Mouse (Mus musculus) layer of hippocampus, adult 9-11 months (tissue): Measurements from ENCODE around the gene Rabl6.

Experiments used
- DNase-seq: peaks from one replicate; pipeline ENCODE4 v3.0.0; 2022

The Rabl6 gene

GRCm38 (mm10) chr2:25591863-25592262 is 16.5 kb downstream of the Rabl6 start:
- DNase-seq, result no peak

DNA sequence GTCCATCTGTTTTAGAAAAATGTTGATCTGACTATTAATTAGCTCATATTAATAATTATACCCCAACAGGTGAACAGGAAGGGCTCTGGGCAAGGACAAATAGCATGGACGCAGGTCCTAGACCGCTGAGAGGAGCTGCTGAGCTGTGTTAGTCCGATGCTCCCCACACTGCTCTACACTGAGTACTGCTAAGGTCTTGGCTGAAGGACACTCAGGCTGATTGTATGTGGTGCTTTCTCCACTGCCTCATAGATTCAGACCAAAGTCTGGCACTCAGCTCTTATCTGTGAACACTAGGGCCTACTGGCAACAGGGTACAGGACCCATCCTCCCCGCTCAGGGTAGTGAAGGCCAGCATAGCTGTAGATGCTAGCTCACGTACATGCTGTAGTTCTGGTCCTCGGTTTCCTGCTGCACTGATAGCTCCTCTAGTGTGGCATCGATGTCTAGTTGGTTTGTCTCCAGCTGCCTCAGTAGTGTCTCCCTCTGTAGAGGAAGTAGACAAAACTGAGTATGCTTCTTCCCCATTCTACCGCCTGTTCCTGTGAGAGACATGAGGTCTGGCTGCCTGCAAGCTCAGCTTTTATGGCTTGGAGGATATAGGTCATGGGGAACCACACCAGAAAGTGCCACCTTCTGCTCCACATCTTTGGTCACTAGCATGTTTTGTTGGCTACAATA is 20.0 kb downstream of the Rabl6 start:
- peak; percentile 62 for DNase-seq

DNA sequence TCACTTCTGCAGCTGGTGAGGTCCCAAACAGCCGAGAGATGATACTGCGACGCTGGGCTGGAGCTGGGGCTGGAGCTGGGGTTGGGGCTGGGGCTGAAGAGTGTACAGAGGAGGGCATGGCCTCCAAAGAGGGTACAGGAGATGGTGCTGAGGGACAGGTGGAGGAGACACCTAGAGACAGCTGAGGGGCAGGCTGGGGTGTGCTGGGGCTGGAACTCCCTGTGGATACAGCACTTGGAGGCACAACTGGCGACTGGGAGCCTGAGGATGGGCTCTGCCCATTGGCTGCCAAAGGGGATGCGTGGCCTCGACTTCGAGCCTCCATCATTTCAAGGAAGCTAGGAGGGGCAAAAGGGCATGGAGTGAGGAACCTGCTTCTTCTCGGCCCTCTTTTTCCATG is 21.0 kb downstream of the Rabl6 start:
- no peak for DNase-seq

GRCm38 (mm10) chr2:25585601-25586000 is 22.7 kb downstream of the Rabl6 start:
- no peak for DNase-seq

GRCm38 (mm10) chr2:25584856-25585255 is 23.5 kb downstream of the Rabl6 start:
- DNase-seq, result no peak

DNA sequence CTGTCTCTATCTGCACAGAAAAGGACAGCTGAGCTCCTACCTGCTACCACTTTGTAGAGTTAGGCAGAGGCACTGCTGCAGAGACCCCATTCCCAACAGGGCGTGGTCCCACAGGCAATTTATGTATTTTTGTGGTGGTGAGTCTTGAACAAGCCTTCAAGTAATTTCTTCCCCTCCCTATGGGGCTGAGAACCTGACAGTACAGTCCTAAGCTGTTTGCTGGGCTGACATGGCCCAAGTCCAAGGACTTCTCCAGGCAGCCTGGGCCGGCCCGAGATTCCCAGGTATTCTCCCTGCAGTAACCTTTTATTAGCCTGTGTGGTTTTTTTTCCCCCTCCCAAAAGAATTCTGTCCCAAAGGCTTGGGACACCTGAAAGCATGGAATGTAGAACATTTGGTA is 24.2 kb downstream of the Rabl6 start:
- no peak for DNase-seq

GRCm38 (mm10) chr2:25583571-25583970 is 24.8 kb downstream of the Rabl6 start:
- no peak for DNase-seq

DNA sequence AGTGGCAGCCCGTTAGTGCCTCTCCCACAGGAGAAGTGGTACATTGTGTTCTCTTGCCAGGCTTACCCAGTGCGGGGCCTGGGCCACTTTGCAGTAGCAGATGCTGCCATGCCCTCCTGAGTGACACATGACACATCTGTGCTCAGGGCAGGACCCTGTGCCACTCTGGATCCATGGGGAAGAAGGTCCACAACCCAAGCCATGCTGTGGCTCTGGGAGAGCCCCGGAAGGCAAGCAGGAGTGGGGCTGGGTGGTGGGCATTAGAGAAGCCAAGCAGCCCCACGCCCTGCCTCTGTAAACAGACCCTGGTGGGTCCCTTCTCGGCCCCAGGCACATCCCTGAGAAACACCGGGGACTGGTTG is 25.2 kb downstream of the Rabl6 start:
- DNase-seq, result no peak

- peak; percentile 89 for DNase-seq
These were observed 25.7 kb downstream of the Rabl6 start for GRCm38 (mm10) chr2:25582466-25583119.

GRCm38 (mm10) chr2:25581901-25582301 is 26.4 kb downstream of the Rabl6 start:
- DNase-seq, result peak; percentile 47

- DNase-seq, result peak; percentile 80
These were observed 26.9 kb downstream of the Rabl6 start, which contains the start of gene Ajm1 for GRCm38 (mm10) chr2:25581294-25581864. Gene Ajm1 (minus strand): TSS chr2:25581757.

DNA sequence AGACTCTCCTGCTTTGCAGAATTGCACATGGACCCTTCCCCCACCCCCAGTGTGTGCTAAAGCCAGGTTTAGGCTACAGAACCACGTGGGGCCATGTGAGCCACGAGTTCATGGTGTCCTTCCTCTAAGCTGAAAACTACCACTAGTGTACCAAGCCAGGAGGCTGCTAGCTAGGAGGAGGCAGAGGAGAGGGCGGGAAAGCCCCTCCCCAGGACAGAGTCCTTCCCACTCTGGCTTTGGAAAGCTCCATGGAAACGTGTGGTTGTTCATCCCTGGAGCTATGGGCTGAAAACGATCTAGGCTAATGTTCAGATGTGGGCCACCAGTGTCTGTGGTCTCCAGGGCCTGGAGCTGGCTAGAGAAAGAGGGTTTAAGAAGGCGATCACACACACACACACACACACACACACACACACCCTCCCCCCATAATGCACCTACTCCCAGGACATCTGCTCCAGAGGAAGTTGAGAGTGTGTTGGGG is 27.7 kb downstream of the Rabl6 start:
- DNase-seq, result peak; percentile 68

DNA sequence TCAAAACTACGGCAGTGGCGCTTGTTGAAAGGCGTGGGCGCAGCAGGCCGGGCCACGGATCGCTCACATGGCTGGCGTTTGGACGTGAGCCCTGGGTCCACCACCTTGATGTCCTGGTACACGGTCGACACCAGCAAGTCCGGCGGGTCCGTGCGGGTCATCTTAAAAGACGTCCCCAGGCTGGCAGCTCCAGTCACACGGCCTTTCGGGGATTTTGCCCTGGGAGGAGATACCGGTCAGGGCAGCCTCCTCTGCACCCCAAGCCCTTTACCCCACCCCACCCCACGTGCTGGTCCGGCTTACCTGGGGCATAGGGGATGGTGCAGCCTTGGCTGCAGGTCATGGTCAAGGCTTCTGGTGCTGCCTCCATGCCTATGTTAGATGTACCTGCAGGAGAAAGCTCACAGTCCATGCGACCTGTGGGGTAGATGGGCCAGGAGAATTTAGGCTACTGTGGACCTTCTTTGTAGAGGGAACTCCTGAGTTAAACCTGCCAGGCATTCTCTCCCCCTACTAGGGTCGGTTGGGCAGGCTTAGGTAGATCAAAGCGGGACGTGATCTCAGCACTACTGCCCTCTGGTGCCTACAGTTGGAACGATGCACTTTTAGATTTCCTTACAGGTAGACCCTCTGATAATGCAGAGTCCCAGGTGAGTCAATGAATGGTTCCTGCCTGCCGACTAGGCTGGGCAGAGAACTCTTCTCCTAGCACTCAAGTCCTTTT is 28.4 kb downstream of the Rabl6 start:
- no peak for DNase-seq

- DNase-seq, result no peak
These were observed 29.3 kb downstream of the Rabl6 start for GRCm38 (mm10) chr2:25578796-25579736.

DNA sequence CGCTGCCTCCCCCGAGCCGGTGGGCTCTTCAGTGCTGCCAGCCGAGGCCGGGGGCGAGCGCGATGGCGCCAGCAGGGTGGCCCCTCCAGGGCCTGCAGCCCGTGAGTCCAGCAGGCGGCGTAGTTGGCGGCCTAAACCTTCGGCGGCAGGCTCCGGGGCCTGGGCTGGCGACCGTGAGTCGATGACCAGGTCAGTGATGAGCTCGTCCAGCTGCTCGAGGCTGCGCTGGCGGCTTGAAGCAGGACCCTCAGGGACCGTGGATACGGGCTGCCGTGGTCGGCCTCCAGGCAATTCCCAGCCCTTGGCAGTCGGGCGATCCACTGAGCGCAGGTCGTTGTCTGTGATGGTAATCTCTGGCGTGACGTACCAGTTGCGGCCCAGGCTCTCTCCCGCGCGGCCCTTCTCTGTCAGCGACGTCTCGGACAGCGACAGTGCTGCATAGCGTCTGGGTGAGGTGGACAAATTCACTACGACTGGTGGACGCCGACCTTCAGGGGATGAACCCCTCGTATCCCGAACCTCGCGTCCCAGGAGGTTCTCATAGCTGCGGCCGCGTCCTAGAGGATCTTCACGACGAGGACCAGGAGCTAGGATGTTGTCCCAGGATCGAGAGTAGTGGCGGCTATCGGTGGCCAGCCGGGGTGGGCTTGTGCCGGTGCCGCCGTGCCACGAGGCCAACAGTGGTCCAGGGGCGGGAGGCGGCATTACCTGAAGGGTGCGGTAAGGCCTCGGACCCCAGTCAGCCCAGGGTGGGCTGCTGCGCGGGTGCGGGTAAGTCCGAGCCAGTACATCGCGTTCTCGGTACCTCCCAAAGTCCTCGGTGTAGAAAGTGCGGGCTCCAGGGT is 30.1 kb downstream of the Rabl6 start:
- no peak for DNase-seq

DNA sequence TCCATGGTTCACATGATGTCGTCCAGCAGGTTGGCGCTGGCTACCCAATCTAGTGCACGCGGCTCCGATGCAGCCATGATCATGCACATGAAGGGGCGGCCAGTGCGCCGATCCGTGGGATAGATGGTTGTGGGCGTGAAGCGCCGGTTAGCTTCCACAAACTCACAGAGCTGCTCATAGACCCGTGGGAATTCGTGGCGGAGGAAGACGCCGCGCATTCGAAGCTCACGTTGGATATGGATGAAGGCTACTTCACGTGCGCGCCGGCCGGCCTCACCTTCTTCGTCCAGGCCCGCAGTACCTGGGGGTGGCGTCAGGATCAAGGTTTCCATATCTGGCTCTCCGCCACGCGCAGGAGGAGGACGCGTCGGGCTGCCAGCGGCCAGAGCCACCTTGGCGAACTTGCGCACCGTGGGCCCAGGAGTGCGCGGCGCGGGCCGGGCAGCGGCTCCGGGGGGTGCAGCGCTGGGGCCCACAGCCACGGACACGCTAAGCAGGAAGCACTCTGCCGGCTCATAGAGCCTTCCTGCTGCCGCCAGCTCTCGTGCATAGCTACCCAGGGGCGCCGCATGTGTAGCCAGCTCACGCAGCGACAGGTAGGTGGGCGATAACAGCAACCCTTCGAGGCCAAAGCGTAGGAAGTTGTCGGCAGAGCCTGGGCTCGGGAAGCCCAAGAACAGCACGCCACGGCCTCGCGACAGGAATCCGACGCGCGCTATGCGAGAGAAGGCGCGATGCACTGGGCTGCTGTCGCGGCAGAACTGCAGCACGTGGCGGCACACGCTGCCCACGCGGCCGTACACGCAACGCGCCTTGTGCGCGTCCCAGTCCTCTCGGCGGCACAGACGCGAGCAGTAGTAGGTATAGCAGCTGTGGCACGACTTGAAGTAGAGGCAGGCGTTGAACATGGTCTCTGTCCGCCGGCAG is 31.1 kb downstream of the Rabl6 start:
- no peak for DNase-seq

DNA sequence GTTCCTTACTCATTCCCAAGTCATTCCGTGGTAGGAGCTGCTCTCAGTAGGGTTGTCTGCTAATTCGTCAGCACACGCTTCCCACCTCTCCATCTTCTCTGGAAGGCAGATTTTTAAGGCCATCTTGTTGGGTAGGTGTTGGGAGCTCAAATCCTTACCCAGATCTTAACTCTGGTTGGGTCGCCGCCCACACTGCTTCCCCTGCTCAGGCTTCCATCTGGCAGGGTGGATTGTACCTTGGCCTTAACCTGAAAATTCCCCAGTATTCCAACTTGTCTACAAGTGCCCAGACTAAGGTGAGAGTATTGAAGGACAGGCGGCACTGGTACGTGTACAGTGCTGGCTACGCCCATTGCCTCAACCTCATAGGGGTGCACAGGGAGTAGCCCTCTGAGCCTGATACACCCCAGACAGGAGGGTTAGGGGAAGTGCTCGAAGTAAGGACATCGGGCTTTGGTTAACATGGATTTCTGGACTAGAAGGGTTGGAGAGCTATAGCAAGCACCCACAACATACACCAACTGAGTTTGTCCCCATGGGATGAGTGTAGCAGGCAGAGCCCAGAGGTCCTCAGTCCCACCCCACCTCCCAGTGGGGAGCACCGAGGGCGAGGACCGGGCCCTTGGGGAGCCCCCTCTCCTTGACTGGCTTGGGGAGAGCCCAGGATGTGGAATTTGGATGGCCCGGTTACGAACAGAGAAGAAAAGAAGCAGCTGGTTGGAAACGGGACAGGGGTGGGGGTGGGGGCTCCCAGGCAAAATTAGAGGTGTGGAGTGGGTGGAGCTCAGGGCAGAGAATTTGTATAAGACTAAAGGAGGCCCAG is 32.1 kb downstream of the Rabl6 start:
- no peak for DNase-seq

DNA sequence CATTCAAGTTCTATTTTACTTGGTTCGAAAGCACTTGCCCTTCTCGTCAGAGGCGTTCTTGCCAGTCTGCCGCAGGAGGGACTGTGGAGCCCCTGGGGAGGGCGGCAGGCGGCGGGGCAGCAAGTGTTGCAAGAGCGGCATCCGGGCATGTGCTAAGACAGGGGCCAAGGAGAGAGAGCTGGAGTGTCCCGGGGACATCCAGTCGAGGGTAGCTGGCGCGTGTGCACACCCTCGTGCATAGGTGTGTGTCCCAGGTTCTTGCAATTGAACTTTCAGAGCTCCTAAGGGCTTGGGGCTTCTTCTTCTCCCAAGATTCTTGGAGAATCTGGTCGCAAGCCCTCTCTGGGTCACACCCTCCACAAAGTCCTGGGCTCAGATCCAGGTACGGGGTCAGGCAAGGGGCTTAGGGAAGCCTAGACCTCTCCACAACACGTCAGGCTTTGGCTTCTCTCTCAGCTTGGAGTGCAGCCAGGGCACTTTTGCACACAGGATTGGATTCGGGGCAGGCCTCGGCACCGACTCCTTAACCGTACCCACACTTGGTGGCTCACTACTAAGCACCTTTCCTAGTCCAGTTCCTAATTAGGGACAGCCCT is 32.8 kb downstream of the Rabl6 start:
- DNase-seq, result peak; percentile 56
